Mouse (Mus musculus): ENCODE data around the gene Gtf2h4.

Gtf2h4 gene

GRCm38 (mm10) chr17:35697759-35698500 lies 24.4 kb upstream of the Gtf2h4 start:
- no peak for DNase-seq (ENCODE audit: low read depth, low spot score)

GRCm38 (mm10) chr17:35697429-35697758 lies 23.9 kb upstream of the Gtf2h4 start:
- DNase-seq (ENCODE audit: low read depth, low spot score): no peak

- DNase-seq (ENCODE audit: low read depth, low spot score): no peak
Measured at GRCm38 (mm10) chr17:35696691-35697090, 23.2 kb upstream of the Gtf2h4 start.

- DNase-seq (ENCODE audit: low read depth, low spot score): no peak
Measured at GRCm38 (mm10) chr17:35695289-35695688, 21.8 kb upstream of the Gtf2h4 start.

GRCm38 (mm10) chr17:35693906-35694305 lies 20.4 kb upstream of the Gtf2h4 start:
- DNase-seq (ENCODE audit: low read depth, low spot score): no peak

GRCm38 (mm10) chr17:35692368-35692767 lies 18.8 kb upstream of the Gtf2h4 start:
- DNase-seq (ENCODE audit: low read depth, low spot score): no peak

GRCm38 (mm10) chr17:35691811-35692210 lies 18.3 kb upstream of the Gtf2h4 start:
- DNase-seq (ENCODE audit: low read depth, low spot score): no peak

GRCm38 (mm10) chr17:35689936-35690645 lies 16.6 kb upstream of the Gtf2h4 start:
- no peak for DNase-seq (ENCODE audit: low read depth, low spot score)

GRCm38 (mm10) chr17:35688347-35689175 lies 15.0 kb upstream of the Gtf2h4 start:
- no peak for DNase-seq (ENCODE audit: low read depth, low spot score)

GRCm38 (mm10) chr17:35685061-35685460 lies 11.5 kb upstream of the Gtf2h4 start:
- no peak for DNase-seq (ENCODE audit: low read depth, low spot score)

- no peak for DNase-seq (ENCODE audit: low read depth, low spot score)
Measured at GRCm38 (mm10) chr17:35681986-35682385, 8.4 kb upstream of the Gtf2h4 start.

GRCm38 (mm10) chr17:35680591-35680990 lies 7.1 kb upstream of the Gtf2h4 start:
- DNase-seq (ENCODE audit: low read depth, low spot score): no peak

- DNase-seq (ENCODE audit: low read depth, low spot score): no peak
Measured at GRCm38 (mm10) chr17:35672527-35672926, 1.0 kb downstream of the Gtf2h4 start.

GRCm38 (mm10) chr17:35671846-35672245 lies 1.7 kb downstream of the Gtf2h4 start:
- DNase-seq (ENCODE audit: low read depth, low spot score): no peak

GRCm38 (mm10) chr17:35669731-35670130 lies 3.8 kb downstream of the Gtf2h4 start:
- DNase-seq (ENCODE audit: low read depth, low spot score): no peak

- DNase-seq (ENCODE audit: low read depth, low spot score): peak; percentile 96
Measured at GRCm38 (mm10) chr17:35667334-35668065, 6.0 kb downstream of the Gtf2h4 start, which contains the start of gene Vars2. Gene Vars2, minus strand, starts transcription at chr17:35667592.

- DNase-seq (ENCODE audit: low read depth, low spot score): peak; percentile 43
Measured at GRCm38 (mm10) chr17:35666851-35667256, 6.7 kb downstream of the Gtf2h4 start.

- no peak for DNase-seq (ENCODE audit: low read depth, low spot score)
Measured at GRCm38 (mm10) chr17:35665957-35666515, 7.5 kb downstream of the Gtf2h4 start.

GRCm38 (mm10) chr17:35653086-35653485 lies 20.5 kb downstream of the Gtf2h4 start:
- DNase-seq (ENCODE audit: low read depth, low spot score): no peak

- no peak for DNase-seq (ENCODE audit: low read depth, low spot score)
Measured at GRCm38 (mm10) chr17:35649429-35649828, 24.1 kb downstream of the Gtf2h4 start.

GRCm38 (mm10) chr17:35643609-35644236 lies 29.8 kb downstream of the Gtf2h4 start, which contains the start of gene Mucl3:
Gene Mucl3, minus strand, starts transcription at chr17:35643695.
- DNase-seq (ENCODE audit: low read depth, low spot score): no peak

Measured in forelimb bud, embryonic 11.5 days (tissue).